Mouse (Mus musculus): ENCODE data around the gene Gid8.
"Not testable (repeated sequence)": the region's sequence is repeated elsewhere in the genome, so short reads cannot be mapped to it uniquely, and the experiment has no call there.

Gid8 gene

GRCm38 (mm10) chr2:180710276-180711155, 599 bp downstream of the Gid8 start:
- no peak for DNase-seq (ENCODE audit: low read depth)

DNA sequence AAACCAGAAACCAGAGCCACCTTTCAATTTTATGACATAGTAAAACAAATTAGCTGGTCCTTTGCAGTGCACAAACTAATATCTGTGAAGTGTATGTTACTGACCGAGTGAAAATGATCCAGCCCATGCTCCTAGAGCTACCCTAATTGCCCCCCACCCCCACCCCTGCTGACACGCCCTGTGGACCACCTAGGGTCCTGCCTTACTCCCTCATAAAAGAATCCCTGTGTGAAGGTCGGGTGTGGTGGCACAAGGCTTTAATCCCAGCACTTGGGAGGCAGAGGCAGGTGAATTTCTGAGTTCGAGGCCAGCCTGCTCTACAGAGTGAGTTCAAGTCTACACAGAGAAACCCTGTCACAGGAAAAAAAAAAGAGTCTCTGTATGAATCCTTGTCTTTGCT, 1.6 kb downstream of the Gid8 start:
- no peak for DNase-seq (ENCODE audit: low read depth)

- DNase-seq (ENCODE audit: low read depth): no peak
These were observed 2.2 kb downstream of the Gid8 start for GRCm38 (mm10) chr2:180712037-180712689.

DNA sequence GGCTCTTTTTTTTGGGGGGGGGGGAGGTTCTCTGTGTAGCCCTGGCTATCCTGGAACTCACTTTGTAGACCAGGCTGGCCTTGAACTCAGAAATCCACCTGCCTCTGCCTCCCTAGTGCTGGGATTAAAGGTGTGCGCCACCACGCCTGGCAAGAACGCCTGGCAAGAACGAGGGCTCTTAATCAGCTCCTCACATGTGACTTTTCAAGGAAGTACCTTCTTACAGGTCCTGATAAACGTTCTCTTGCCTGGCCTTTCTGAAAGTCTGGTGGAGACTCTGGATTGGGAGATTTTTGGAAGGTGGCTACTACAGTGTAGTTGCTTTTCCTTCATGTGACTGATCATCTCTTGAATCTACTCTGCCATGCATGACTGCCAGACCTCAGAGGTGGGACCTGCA, 12.8 kb downstream of the Gid8 start:
- DNase-seq (ENCODE audit: low read depth): not testable (repeated sequence)

GRCm38 (mm10) chr2:180723865-180724264, 13.9 kb downstream of the Gid8 start:
- DNase-seq (ENCODE audit: low read depth): no peak

- peak; percentile 57 for DNase-seq (ENCODE audit: low read depth)
These were observed 14.9 kb downstream of the Gid8 start, which contains the start of gene Slc17a9 for GRCm38 (mm10) chr2:180724585-180725413. Slc17a9 (plus strand) TSS chr2:180725263.

DNA sequence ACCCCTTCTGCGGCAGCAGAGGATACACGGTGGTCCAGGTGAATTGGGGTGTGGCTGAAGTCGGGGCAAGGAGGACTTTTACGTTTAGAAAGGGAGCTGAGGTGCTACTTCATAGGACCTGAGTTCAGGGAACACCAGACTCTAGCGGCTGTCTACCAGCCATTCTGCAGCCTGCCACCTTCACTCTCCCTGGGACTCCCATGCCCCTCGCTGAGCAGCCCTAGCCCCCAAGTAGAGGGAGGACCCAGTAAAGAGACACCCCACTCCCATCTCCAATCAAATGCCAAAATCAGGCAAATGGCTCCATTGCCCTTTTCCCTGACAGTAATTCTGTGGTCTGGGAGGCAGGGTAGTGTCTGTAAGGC, 15.5 kb downstream of the Gid8 start:
- DNase-seq (ENCODE audit: low read depth): no peak

- no peak for DNase-seq (ENCODE audit: low read depth)
These were observed 16.1 kb downstream of the Gid8 start for GRCm38 (mm10) chr2:180725856-180726629.

DNA sequence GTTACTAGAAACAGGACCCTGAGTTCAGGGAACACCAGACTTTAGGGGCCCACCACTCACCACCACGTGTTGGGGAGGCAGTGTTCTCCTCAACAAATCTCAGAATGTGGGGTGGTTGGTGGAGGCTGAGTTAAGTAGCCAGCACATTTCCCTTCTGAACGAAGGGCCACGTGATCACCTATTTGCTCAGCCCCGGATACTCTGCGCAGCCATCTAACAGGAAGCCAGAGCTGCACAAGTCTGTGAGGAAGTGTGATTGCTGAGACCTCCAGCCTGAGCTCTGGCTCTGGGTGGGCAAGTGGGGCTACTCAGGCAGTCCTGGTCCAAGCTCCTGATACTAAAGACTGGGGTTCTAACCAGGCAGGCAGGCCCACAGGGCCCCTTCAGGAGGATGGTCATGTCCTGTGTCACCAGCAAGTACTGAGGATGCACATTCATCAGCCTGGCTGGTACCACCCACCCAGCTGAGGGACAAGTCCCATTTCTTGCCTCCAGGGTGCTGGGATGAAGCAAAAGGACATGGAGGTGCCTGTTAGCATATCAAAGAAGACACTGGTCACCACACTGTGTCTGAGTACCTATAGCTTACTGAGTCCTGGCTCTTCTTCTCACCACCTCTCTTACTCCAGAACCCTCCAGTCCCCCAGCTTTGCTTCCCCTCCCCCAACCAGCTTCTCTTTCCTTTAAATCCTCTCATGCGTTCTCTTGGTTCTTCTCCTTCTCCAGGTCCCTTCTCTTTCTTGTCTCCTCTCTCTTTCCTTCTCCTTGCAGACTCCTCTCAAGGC, 16.9 kb downstream of the Gid8 start:
- peak; percentile 80 for DNase-seq (ENCODE audit: low read depth)

- DNase-seq (ENCODE audit: low read depth): no peak
These were observed 17.7 kb downstream of the Gid8 start for GRCm38 (mm10) chr2:180727613-180728021.

DNA sequence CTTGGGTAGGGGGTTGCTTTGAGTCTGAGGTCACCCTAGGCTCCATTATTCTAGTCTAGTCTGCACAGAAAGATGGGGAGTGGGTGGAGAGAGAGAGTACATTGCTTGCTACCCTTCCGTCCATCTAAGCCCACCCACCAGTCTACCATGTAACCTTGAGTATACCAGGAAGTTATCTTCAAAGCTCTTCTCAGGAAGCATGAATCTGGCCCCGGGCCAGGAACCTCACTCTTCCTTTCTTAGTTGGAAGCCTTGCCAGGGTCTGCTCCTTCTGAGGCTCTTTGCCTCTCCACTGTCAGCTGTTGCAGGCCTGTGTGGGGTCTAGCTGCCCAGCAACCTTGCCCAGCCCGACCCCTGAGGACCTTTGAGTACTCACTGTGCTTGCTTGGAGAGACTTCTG, 21.1 kb downstream of the Gid8 start:
- DNase-seq (ENCODE audit: low read depth): peak; percentile 85

- DNase-seq (ENCODE audit: low read depth): peak; percentile 43
These were observed 22.1 kb downstream of the Gid8 start for GRCm38 (mm10) chr2:180731984-180732383.

- no peak for DNase-seq (ENCODE audit: low read depth)
These were observed 25.3 kb downstream of the Gid8 start for GRCm38 (mm10) chr2:180735232-180735631.

GRCm38 (mm10) chr2:180737984-180738383, 28.1 kb downstream of the Gid8 start:
- DNase-seq (ENCODE audit: low read depth): no peak

DNA sequence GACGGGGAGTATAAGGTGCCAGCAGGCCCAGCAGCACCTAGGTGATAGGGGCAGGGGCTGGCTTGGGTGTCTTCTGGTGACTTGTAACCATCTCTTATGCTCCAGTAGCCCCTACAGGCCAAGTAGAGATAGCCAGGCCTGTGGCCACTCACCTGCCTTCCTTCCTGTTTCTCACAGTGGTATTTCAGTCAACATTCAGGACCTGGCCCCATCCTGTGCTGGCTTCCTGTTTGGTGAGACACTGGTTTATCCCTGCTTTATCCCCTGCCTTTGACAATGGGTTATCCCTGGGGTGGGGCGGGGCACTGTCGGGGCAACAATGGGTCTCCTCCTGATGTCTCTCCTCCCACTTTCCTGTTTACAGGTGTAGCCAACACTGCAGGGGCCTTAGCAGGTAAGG, 30.4 kb downstream of the Gid8 start:
- DNase-seq (ENCODE audit: low read depth): peak; percentile 33

DNA sequence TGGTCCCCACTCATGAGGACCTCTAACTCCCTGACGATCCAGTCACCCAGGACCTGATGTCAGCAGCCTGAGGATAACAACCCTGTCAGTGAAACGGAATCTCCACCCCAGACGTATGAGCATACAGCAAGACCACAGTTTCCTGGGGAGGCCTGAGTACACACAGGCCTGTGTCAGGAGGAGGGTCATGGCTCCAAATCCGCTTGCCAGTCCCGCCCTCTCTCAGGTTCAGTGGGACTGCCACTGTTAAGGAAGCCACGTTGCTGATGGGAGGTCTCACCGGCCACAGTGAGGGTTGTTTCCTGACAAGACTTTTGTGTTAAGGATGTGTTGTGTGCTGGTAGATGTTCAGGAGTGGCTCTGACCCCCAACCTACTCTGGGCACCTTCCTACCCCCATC, 31.5 kb downstream of the Gid8 start:
- DNase-seq (ENCODE audit: low read depth): no peak

DNA sequence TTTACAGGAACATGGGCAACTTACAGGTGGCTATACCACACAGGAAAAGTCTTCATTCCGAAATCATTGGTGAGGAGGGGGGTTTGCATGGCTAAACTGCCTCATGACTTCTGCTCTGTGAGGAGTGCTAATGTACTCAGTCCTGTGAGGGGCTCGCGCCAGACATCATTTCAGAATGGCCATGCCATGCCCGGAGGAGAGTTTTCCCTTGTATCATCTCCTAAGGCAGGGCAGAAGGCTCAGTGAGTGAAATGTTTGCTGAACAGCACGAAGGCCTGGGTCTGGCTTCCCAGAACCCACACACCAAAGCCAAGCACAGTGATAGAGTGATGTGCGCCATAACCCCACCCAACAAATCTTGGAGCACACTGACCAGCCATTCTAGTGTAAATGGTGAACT, 32.9 kb downstream of the Gid8 start:
- DNase-seq (ENCODE audit: low read depth): no peak

GRCm38 (mm10) chr2:180743321-180743720, 33.4 kb downstream of the Gid8 start:
- DNase-seq (ENCODE audit: low read depth): no peak

GRCm38 (mm10) chr2:180745248-180745927, 35.5 kb downstream of the Gid8 start:
- DNase-seq (ENCODE audit: low read depth): peak; percentile 96

- DNase-seq (ENCODE audit: low read depth): no peak
These were observed 36.8 kb downstream of the Gid8 start for GRCm38 (mm10) chr2:180746569-180747192.

Data from naive thymus-derived CD4-positive, alpha-beta T cell, adult 2 months (primary cell).